Mouse (Mus musculus) liver, embryonic 14.5 days (tissue): Measurements from ENCODE around the gene Phactr4. TPM values are rescaled to one million over a fixed set of nuclear protein-coding genes. Genes with fewer than 3 reads are reported as not detected.

Source experiments
- ATAC-seq: fragments of 200-750 bp; cut with Nextera tagmentation; 2 replicates; pipeline ENCODE4 v1.8.0; 2017; ENCODE audit warnings: moderate number of reproducible peaks, mild to moderate bottlenecking, moderate library complexity; ENCODE audit not compliant: insufficient read depth
- DNase-seq, 3 experiments: peaks; one replicate each; pipeline ENCODE4 v3.0.0-alpha.2; 2012 to 2013; ENCODE audit warnings: low read depth in 3 of 3, low spot score in 3 of 3
- H3K27ac ChIP-seq: fragments of 300-500 bp; sonication (generic); 2 replicates; pipeline ENCODE4 v1.5.1; 2014; ENCODE audit warnings: moderate library complexity, mild to moderate bottlenecking, control low read depth, inconsistent platforms
- H3K27me3 ChIP-seq: fragments of 300-500 bp; sonication (generic); 2 replicates; pipeline ENCODE4 v1.6.1; 2014; ENCODE audit warnings: mild to moderate bottlenecking, low read length, moderate library complexity; ENCODE audit not compliant: control insufficient read depth, insufficient read depth
- H3K36me3 ChIP-seq: fragments of 300-500 bp; sonication (generic); replicated peaks from 2 replicates; pipeline ENCODE4 v1.6.1; 2014; ENCODE audit warnings: low read depth; ENCODE audit not compliant: control insufficient read depth, insufficient read depth
- H3K4me1 ChIP-seq, 2 experiments: fragments of 200-500 bp in 1 of 2; fragments of 300-500 bp in 1 of 2; sonication (generic) in 1 of 2; replicated peaks; 2 replicates each; pipeline ENCODE4 v1.6.1; 2012 to 2014; ENCODE audit warnings: antibody characterized with exemption in 1 of 2, inconsistent platforms in 1 of 2, low read length in 1 of 2; ENCODE audit not compliant: control insufficient read depth in 2 of 2, insufficient read depth in 2 of 2
- H3K4me2 ChIP-seq: fragments of 300-500 bp; sonication (generic); 2 replicates; pipeline ENCODE4 v1.6.1; 2014; ENCODE audit warnings: low read depth, mild to moderate bottlenecking, control low read depth, moderate library complexity
- H3K4me3 ChIP-seq, 2 experiments: fragments of 200-500 bp in 1 of 2; fragments of 300-500 bp in 1 of 2; sonication (generic) in 1 of 2; 2 replicates each; pipeline ENCODE4 v1.5.1; 2012 to 2014; ENCODE audit warnings: low read depth in 2 of 2, low read length in 2 of 2, mild to moderate bottlenecking in 2 of 2, control low read depth in 1 of 2, inconsistent platforms in 1 of 2, moderate library complexity in 1 of 2; ENCODE audit not compliant: insufficient read depth in 1 of 2
- H3K9ac ChIP-seq: fragments of 300-500 bp; sonication (generic); replicated peaks from 2 replicates; pipeline ENCODE4 v1.6.1; 2014; ENCODE audit warnings: mild to moderate bottlenecking, control low read depth, moderate library complexity
- H3K9me3 ChIP-seq: fragments of 300-500 bp; sonication (generic); 2 replicates; pipeline ENCODE4 v1.6.1; 2016; ENCODE audit warnings: low read length, mixed read lengths; ENCODE audit not compliant: control insufficient read depth
- CTCF ChIP-seq: IDR thresholded peaks from 2 replicates; pipeline ENCODE4 v1.5.1; 2016; ENCODE audit warnings: antibody characterized with exemption, low read depth, control low read depth
- EP300 ChIP-seq: IDR thresholded peaks from 2 replicates; pipeline ENCODE4 v1.6.1; 2016; ENCODE audit warnings: antibody characterized with exemption, low read depth
- WGBS: fragments of 180-500 bp; shearing (Covaris S2); extraction: QIAGEN DNeasy Blood & Tissue Kit; methylation state at CpG from one replicate; pipeline ENCODE4 v1.1.7; 2014; ENCODE audit not compliant: insufficient replicate concordance; 5-methylcytosine and 5-hydroxymethylcytosine counted together
- polyA plus RNA-seq, 2 experiments: library from polyadenylated mRNA; depleted of rRNA in 1 of 2; stranded (reverse) in 1 of 2; unstranded in 1 of 2; fragments of >200 nt; fragmentation: Nextera tagmentation in 1 of 2; extraction: Ambion mirVana in 1 of 2; gene quantifications; 2 replicates each; pipeline versions ENCODE4 v1.2.1 to v1.2.3; 2012 to 2014

The Phactr4 gene
- polyA plus RNA-seq, 2 experiments, result 7.4 to 10.9 TPM

- H3K27ac ChIP-seq, result no peak overlapping the region
- DNase-seq (no peak), ATAC-seq (no peak)
- TF ChIP-seq CTCF, result no peak
- no peak overlapping the region for H3K4me3 ChIP-seq
- no peaks in the 10 kb centered on the region for H3K27me3 ChIP-seq
- no peaks in the 10 kb centered on the region for H3K4me1 ChIP-seq
- no peak overlapping the region for H3K4me2 ChIP-seq
- H3K9ac ChIP-seq, result no peak overlapping the region
- WGBS, result 80% methylated on average over 8 of the region's 8 CpGs
- H3K36me3 ChIP-seq, result peaks cover 5% of the 10 kb centered on the region
- H3K9me3 ChIP-seq, result no peaks in the 10 kb centered on the region
These were observed 106.6 kb downstream of the Phactr4 start for GRCm38 (mm10) chr4:132315711-132316110.

DNA sequence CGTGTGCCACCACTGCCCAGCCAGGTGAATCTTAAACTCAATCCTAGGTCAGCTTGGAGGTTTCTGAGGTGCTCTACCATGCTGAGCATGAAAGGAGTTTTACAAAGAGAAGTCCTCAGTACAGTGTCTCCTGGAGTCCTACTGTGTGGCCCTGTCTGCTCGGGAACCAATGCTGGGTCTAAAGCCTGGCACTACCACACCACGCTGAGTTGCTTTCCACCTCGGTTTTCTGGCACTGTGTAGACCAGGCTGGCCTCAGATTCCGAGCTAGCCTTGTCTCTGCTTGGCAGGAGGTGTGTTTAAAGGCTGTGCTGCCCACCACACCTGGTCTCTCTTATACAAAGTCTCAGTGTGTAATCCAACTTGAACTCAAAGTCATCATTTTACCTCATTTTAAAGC lies 109.7 kb downstream of the Phactr4 start:
- Histone ChIP-seq H3K4me2 (no peak overlapping the region), H3K9ac (no peak overlapping the region), H3K9me3 (no peaks in the 10 kb centered on the region), H3K27ac (no peak overlapping the region), H3K4me3 (no peak overlapping the region), H3K4me1 (peaks cover 3 to 12% of the 10 kb centered on the region in 2 experiments; a peak in 3 of 4 replicates), H3K36me3 (peaks cover 20% of the 10 kb centered on the region), H3K27me3 (no peaks in the 10 kb centered on the region)
- ATAC-seq, result no peak
- TF ChIP-seq CTCF (no peak), EP300 (no peak)
- 77% methylated on average over 5 of the region's 5 CpGs for WGBS
- DNase-seq, result no peak

DNA sequence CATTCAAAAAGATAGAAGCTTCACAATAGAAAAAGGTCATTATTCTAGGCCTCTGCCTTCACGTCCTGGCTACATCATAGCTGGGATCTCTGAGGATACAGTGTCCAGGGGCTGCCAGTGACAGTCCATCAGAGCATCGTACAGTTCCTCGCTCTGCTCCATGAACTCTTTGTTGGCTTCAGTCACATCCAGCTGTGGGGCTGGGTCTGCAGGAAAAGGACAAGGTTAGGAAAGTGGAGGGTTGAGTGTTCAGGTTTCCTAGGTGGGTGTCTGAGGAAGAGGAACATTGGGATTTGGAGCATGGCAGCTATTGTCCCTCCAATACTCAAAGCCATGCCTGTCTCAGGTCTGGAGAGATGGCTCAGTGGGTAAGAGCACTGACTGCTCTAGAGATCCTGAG lies 110.5 kb downstream of the Phactr4 start:
- ATAC-seq, result no peak
- no peak overlapping the region for H3K27ac ChIP-seq

GRCm38 (mm10) chr4:132311209-132311608 lies 111.1 kb downstream of the Phactr4 start:
- TF ChIP-seq EP300, result no peak
- TF ChIP-seq CTCF, result no peak
- no peak overlapping the region for H3K4me3 ChIP-seq
- no peaks in the 10 kb centered on the region for H3K27me3 ChIP-seq
- ATAC-seq (no peak), DNase-seq (no peak)
- H3K27ac ChIP-seq, result no peak overlapping the region
- 23% methylated on average over 1 of the region's 1 CpGs for WGBS
- H3K4me1 ChIP-seq, result peaks cover 3 to 12% of the 10 kb centered on the region in 2 experiments; a peak in 3 of 4 replicates
- H3K9me3 ChIP-seq, result no peaks in the 10 kb centered on the region
- no peak overlapping the region for H3K4me2 ChIP-seq
- peaks cover 20% of the 10 kb centered on the region for H3K36me3 ChIP-seq
- H3K9ac ChIP-seq, result no peak overlapping the region

More for the DNA sequence above, 110.5 kb downstream of the Phactr4 start:
- no peak for DNase-seq
- WGBS, result 18% methylated on average over 3 of the region's 3 CpGs
- Histone ChIP-seq H3K4me3 (no peak overlapping the region), H3K9ac (no peak overlapping the region), H3K4me1 (peaks cover 3 to 12% of the 10 kb centered on the region in 2 experiments; a peak in 3 of 4 replicates), H3K27me3 (no peaks in the 10 kb centered on the region), H3K4me2 (no peak overlapping the region), H3K9me3 (no peaks in the 10 kb centered on the region), H3K36me3 (peaks cover 20% of the 10 kb centered on the region)
- no peak for TF ChIP-seq CTCF
- no peak for TF ChIP-seq EP300

DNA sequence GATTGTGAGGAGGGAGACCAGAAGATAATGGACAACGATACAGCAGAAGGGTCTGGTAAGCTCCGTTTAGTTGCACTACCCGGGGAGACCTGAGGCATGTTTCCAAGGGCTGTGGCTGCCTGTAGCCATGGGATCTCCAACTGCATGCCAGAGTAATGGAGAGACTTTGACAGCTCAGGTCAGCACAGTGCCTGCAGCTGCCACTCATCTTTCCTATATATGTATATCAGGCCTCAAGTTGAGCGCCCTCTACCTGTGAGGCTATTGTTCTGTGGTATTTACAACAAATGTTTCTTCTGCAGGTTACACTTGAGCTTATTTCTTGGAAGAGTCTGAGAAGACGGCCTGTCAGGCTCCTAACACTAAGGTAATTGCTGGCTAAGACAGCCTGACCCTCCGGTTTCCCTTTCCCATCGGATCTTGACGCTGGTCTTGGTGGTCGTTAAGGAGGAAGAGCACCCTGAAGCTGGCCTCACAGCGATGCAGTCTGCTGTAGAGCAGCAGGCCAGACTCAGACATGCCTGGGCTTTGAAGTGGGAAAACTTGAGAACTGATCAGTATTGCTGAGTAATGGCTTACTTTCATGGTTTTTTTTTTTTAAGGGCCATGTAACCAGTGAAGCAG lies 112.3 kb downstream of the Phactr4 start:
- 16% methylated on average over 10 of the region's 10 CpGs for WGBS
- DNase-seq, result peak; percentile 52 to 64 (median 54)

More for the DNA sequence above, 112.3 kb downstream of the Phactr4 start:
- H3K9me3 ChIP-seq, result no peaks in the 10 kb centered on the region
- H3K36me3 ChIP-seq, result peaks cover 20% of the 10 kb centered on the region
- no peaks in the 10 kb centered on the region for H3K27me3 ChIP-seq
- peaks cover 3 to 19% of the 10 kb centered on the region in 2 experiments; a peak in 3 of 4 replicates for H3K4me1 ChIP-seq
- peak overlapping the region; percentile 75 for H3K27ac ChIP-seq
- peak overlapping the region; percentile 79 to 86 for H3K4me3 ChIP-seq
- ATAC-seq, result peak; percentile 34
- peak overlapping the region; percentile 72 for H3K4me2 ChIP-seq
- TF ChIP-seq CTCF (peak; percentile 82), EP300 (no peak)
- peak overlapping the region; percentile 88 for H3K9ac ChIP-seq
